Mouse (Mus musculus): ENCODE measurements around the gene Lbhd1. TPM values are rescaled to one million over a fixed set of nuclear protein-coding genes. Genes with fewer than 3 reads are reported as not detected.

The Lbhd1 gene
- polyA plus RNA-seq, 1 experiment from 2014 or later: 70.8 TPM

GRCm38 (mm10) chr19:8881034-8881392 is 2.5 kb upstream of the Lbhd1 start:
- H3K4me2 ChIP-seq (ENCODE audit: low read length): peak overlapping the region; percentile 78
- ATAC-seq (replicated peaks; ENCODE audit: low FRiP score, low read depth) (peak; percentile 23; the same call in 1 of the 2 replicates), DNase-seq (ENCODE audit: low spot score) (no peak)
- no peak overlapping the region; the same call in 1 of the 2 replicates for H3K27ac ChIP-seq
- H3K27me3 ChIP-seq (ENCODE audit: insufficient read depth, low read length): no peaks in the 10 kb centered on the region
- H3K4me1 ChIP-seq (replicated peaks; ENCODE audit: insufficient read depth, low read length): no peaks in the 10 kb centered on the region
- peak overlapping the region; percentile 81 for H3K4me3 ChIP-seq (replicated peaks; ENCODE audit: low read depth, low read length)
- H3K9ac ChIP-seq (ENCODE audit: low read depth, low read length): peak overlapping the region; percentile 88; the same call in 1 of the 2 replicates
- H3K9me3 ChIP-seq (replicated peaks; ENCODE audit: low read length): no peaks in the 10 kb centered on the region
- peaks cover 10% of the 10 kb centered on the region for H3K36me3 ChIP-seq (ENCODE audit: insufficient read depth, low read length)
- 12% methylated on average over 3 of the region's 3 CpGs for WGBS
- TF ChIP-seq CTCF (IDR thresholded peaks at IDR 0.05; ENCODE audit: low read depth): no peak

GRCm38 (mm10) chr19:8886916-8887584 is 3.5 kb downstream of the Lbhd1 start:
- DNase-seq (ENCODE audit: low spot score): peak; percentile 23
- no peak overlapping the region for H3K4me3 ChIP-seq (replicated peaks; ENCODE audit: low read depth, low read length)
- no peak for ATAC-seq (replicated peaks; ENCODE audit: low FRiP score, low read depth)
- 0 out of 2 replicates have a peak, but pooled peaks cover 5% of the 10 kb centered on the region for H3K4me1 ChIP-seq (replicated peaks; ENCODE audit: insufficient read depth, low read length)
- peak overlapping the region; percentile 72; the same call in 1 of the 2 replicates for H3K4me2 ChIP-seq (ENCODE audit: low read length)
- no peak overlapping the region for H3K27ac ChIP-seq
- no peak overlapping the region for H3K9ac ChIP-seq (ENCODE audit: low read depth, low read length)
- H3K27me3 ChIP-seq (ENCODE audit: insufficient read depth, low read length): no peaks in the 10 kb centered on the region
- no peaks in the 10 kb centered on the region for H3K36me3 ChIP-seq (ENCODE audit: insufficient read depth, low read length)
- WGBS: 48% methylated on average over 1 of the region's 1 CpGs
- no peaks in the 10 kb centered on the region for H3K9me3 ChIP-seq (replicated peaks; ENCODE audit: low read length)
- TF ChIP-seq CTCF (IDR thresholded peaks at IDR 0.05; ENCODE audit: low read depth): no peak

GRCm38 (mm10) chr19:8887585-8888463 is 4.3 kb downstream of the Lbhd1 start:
- 15% methylated on average over 19 of the region's 19 CpGs for WGBS
- Histone ChIP-seq H3K4me3 (replicated peaks; ENCODE audit: low read depth, low read length) (peak overlapping the region; percentile 70), H3K27ac (peak overlapping the region; percentile 91; the same call in 1 of the 2 replicates), H3K4me2 (ENCODE audit: low read length) (peak overlapping the region; percentile 72), H3K4me1 (replicated peaks; ENCODE audit: insufficient read depth, low read length) (0 out of 2 replicates have a peak, but pooled peaks cover 5% of the 10 kb centered on the region), H3K9me3 (replicated peaks; ENCODE audit: low read length) (no peaks in the 10 kb centered on the region), H3K36me3 (ENCODE audit: insufficient read depth, low read length) (no peaks in the 10 kb centered on the region), H3K9ac (ENCODE audit: low read depth, low read length) (peak overlapping the region; percentile 75), H3K27me3 (ENCODE audit: insufficient read depth, low read length) (no peaks in the 10 kb centered on the region)
- TF ChIP-seq CTCF (IDR thresholded peaks at IDR 0.05; ENCODE audit: low read depth): no peak
- DNase-seq (ENCODE audit: low spot score) (peak; percentile 9), ATAC-seq (replicated peaks; ENCODE audit: low FRiP score, low read depth) (no peak)

- peak within 1 kb of the TSS; percentile 75 for H3K9ac ChIP-seq (ENCODE audit: low read depth, low read length)
- peak within 1 kb of the TSS; percentile 72 for H3K4me2 ChIP-seq (ENCODE audit: low read length)
- DNase-seq (ENCODE audit: low spot score): peak; percentile 99
Measured at GRCm38 (mm10) chr19:8888511-8889385, 5.2 kb downstream of the Lbhd1 start, which contains the start of the genes 1810009A15Rik and Gm49416. Gene 1810009A15Rik, plus strand, starts transcription at chr19:8888853. Gene Gm49416, plus strand, starts transcription at chr19:8888926.

GRCm38 (mm10) chr19:8892829-8893766 is 9.6 kb downstream of the Lbhd1 start, which contains the start of gene Ints5:
Gene Ints5, plus strand, starts transcription at chr19:8893005.
- Histone ChIP-seq H3K27me3 (ENCODE audit: insufficient read depth, low read length) (no peaks in the 10 kb centered on the region), H3K4me3 (replicated peaks; ENCODE audit: low read depth, low read length) (peak within 1 kb of the TSS; percentile 77), H3K9ac (ENCODE audit: low read depth, low read length) (peak within 1 kb of the TSS; percentile 88), H3K4me2 (ENCODE audit: low read length) (peak within 1 kb of the TSS; percentile 88), H3K27ac (peak within 1 kb of the TSS; percentile 88), H3K36me3 (ENCODE audit: insufficient read depth, low read length) (0 out of 2 replicates have a peak, but pooled peaks cover 3% of the 10 kb centered on the region), H3K9me3 (replicated peaks; ENCODE audit: low read length) (no peaks in the 10 kb centered on the region), H3K4me1 (replicated peaks; ENCODE audit: insufficient read depth, low read length) (peaks cover 7% of the 10 kb centered on the region; the same call in 1 of the 2 replicates)
- ATAC-seq (replicated peaks; ENCODE audit: low FRiP score, low read depth) (peak; percentile 34; the same call in 1 of the 2 replicates), DNase-seq (ENCODE audit: low spot score) (peak; percentile 94)
- WGBS: 3% methylated on average over 54 of the region's 54 CpGs
- TF ChIP-seq CTCF (IDR thresholded peaks at IDR 0.05; ENCODE audit: low read depth): no peak

More at GRCm38 (mm10) chr19:8888511-8889385, 5.2 kb downstream of the Lbhd1 start, which contains the start of the genes 1810009A15Rik and Gm49416:
- Histone ChIP-seq H3K4me3 (replicated peaks; ENCODE audit: low read depth, low read length) (peak within 1 kb of the TSS; percentile 70), H3K9me3 (replicated peaks; ENCODE audit: low read length) (no peaks in the 10 kb centered on the region), H3K27me3 (ENCODE audit: insufficient read depth, low read length) (no peaks in the 10 kb centered on the region), H3K4me1 (replicated peaks; ENCODE audit: insufficient read depth, low read length) (0 out of 2 replicates have a peak, but pooled peaks cover 5% of the 10 kb centered on the region), H3K27ac (peak within 1 kb of the TSS; percentile 91), H3K36me3 (ENCODE audit: insufficient read depth, low read length) (no peaks in the 10 kb centered on the region)
- no peak for TF ChIP-seq CTCF (IDR thresholded peaks at IDR 0.05; ENCODE audit: low read depth)
- peak; percentile 96 for ATAC-seq (replicated peaks; ENCODE audit: low FRiP score, low read depth)
- WGBS: under 1% methylated on average over 58 of the region's 58 CpGs

Measured in kidney, postnatal 0 days (tissue).